Mouse (Mus musculus) stomach, embryonic 16.5 days (tissue): ENCODE data around the gene Flg2. TPM values are rescaled to one million over a fixed set of nuclear protein-coding genes. Genes with fewer than 3 reads are reported as not detected.

Source experiments
- ATAC-seq: fragments of 200-750 bp; cut with Nextera tagmentation; 2 replicates; pipeline ENCODE4 v1.8.0; 2017; ENCODE audit warnings: moderate number of reproducible peaks, moderate TSS enrichment; ENCODE audit not compliant: insufficient read depth, low FRiP score
- H3K27ac ChIP-seq: fragments of 300-500 bp; sonication (generic); 2 replicates; pipeline ENCODE4 v1.5.1; 2014; ENCODE audit warnings: low read length
- H3K27me3 ChIP-seq: fragments of 300-500 bp; sonication (generic); 2 replicates; pipeline ENCODE4 v1.6.1; 2014; ENCODE audit warnings: low read length, control low read depth, mixed read lengths; ENCODE audit not compliant: control insufficient read depth, insufficient read depth
- H3K36me3 ChIP-seq: fragments of 300-500 bp; sonication (generic); 2 replicates; pipeline ENCODE4 v1.6.1; 2014; ENCODE audit warnings: low read length; ENCODE audit not compliant: control insufficient read depth, insufficient read depth
- H3K4me1 ChIP-seq: fragments of 300-500 bp; sonication (generic); 2 replicates; pipeline ENCODE4 v1.6.1; 2014; ENCODE audit warnings: low read length, control low read depth, mixed read lengths; ENCODE audit not compliant: control insufficient read depth, insufficient read depth
- H3K4me2 ChIP-seq: fragments of 300-500 bp; sonication (generic); 2 replicates; pipeline ENCODE4 v1.6.1; 2014; ENCODE audit warnings: low read depth, low read length, mixed read lengths
- H3K4me3 ChIP-seq: fragments of 300-500 bp; sonication (generic); replicated peaks from 2 replicates; pipeline ENCODE4 v1.5.1; 2014; ENCODE audit warnings: mild to moderate bottlenecking, low read length
- H3K9ac ChIP-seq: fragments of 300-500 bp; sonication (generic); 2 replicates; pipeline ENCODE4 v1.6.1; 2014; ENCODE audit warnings: low read length
- H3K9me3 ChIP-seq: fragments of 300-500 bp; sonication (generic); replicated peaks from 2 replicates; pipeline ENCODE4 v1.6.1; 2016; ENCODE audit warnings: low read length, control low read depth; ENCODE audit not compliant: control insufficient read depth
- WGBS: fragments of 180-500 bp; shearing (Covaris S2); extraction: QIAGEN DNeasy Blood & Tissue Kit; methylation state at CpG from one replicate; pipeline ENCODE4 v1.1.7; 2014; 5-methylcytosine and 5-hydroxymethylcytosine counted together
- polyA plus RNA-seq: library from polyadenylated mRNA; unstranded; fragments of >200 nt; fragmentation: Nextera tagmentation; extraction: Ambion mirVana; gene quantifications from 2 replicates; pipeline ENCODE4 v1.2.1, GENCODE M21; 2015

Flg2 gene
- polyA plus RNA-seq, result not detected in 2 replicates

DNA sequence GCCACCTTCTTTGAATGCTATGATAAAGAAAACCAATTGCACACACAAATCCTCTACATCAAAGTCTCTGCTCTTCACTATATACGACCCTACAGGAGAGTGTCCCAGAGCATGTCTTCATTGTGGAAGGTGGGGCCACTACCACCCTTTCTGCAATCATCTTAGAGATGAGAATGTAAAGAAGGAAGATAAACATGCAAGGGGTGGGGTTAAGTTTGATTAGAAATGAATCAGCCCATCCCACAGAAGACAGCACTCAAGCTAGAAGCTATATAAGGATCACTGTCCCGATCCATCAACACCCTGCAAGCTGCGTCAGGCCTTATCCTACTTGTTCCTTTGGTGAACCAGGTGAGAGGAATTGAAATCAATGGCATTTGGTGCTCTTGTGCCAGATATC is at the start of gene Flg2:
Gene Flg2 (plus strand): TSS at position 301 of the 400 bp plus-strand sequence.
- Histone ChIP-seq H3K9ac (no peak within 1 kb of the TSS), H3K27me3 (no peaks in the 10 kb centered on the region), H3K4me3 (no peak within 1 kb of the TSS), H3K27ac (no peak within 1 kb of the TSS), H3K9me3 (no peaks in the 10 kb centered on the region), H3K4me2 (no peak within 1 kb of the TSS), H3K36me3 (no peaks in the 10 kb centered on the region), H3K4me1 (no peaks in the 10 kb centered on the region)
- WGBS, result 80% methylated on average over 3 of the region's 3 CpGs
- ATAC-seq, result no peak

GRCm38 (mm10) chr3:93162502-93162901 is 34.6 kb upstream of the Flg2 start:
- WGBS, result 80% methylated on average over 6 of the region's 6 CpGs
- Histone ChIP-seq H3K4me3 (no peak overlapping the region), H3K36me3 (no peaks in the 10 kb centered on the region), H3K9me3 (no peaks in the 10 kb centered on the region), H3K4me1 (no peaks in the 10 kb centered on the region), H3K4me2 (no peak overlapping the region), H3K27ac (no peak overlapping the region), H3K9ac (no peak overlapping the region), H3K27me3 (no peaks in the 10 kb centered on the region)
- no peak for ATAC-seq

DNA sequence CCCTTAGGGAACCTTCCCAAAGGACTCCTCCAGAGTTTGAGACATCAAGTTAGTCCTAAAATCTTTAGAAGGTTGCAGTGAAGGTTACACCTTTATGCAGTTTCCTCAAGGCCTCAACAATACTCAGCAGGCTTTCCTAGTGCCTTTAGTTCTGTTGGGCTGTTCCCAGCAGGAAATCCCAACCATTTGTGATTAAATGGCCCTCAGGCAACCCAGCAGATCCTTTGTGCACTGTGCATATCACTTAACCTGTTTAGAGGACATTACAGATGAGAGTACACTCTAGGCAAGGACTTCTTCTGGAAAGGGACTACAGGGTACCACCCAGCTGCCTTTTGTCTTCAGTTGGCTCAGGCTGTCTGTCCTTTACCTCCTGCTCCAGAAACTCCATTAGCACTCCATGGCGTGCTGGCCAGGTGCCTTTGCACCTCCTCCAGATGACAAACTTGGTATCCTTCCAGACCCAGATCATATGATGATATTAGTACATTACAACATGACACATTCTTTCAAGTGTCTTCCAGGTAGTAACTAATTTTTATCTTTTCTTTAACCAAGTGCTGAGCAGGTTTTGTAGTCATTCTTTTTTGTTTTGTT is 34.0 kb upstream of the Flg2 start:
- Histone ChIP-seq H3K4me3 (no peak overlapping the region), H3K9me3 (no peaks in the 10 kb centered on the region), H3K4me1 (no peaks in the 10 kb centered on the region), H3K4me2 (no peak overlapping the region), H3K27ac (no peak overlapping the region), H3K9ac (no peak overlapping the region), H3K36me3 (no peaks in the 10 kb centered on the region), H3K27me3 (no peaks in the 10 kb centered on the region)
- 40% methylated on average over 1 of the region's 1 CpGs for WGBS
- no peak for ATAC-seq

DNA sequence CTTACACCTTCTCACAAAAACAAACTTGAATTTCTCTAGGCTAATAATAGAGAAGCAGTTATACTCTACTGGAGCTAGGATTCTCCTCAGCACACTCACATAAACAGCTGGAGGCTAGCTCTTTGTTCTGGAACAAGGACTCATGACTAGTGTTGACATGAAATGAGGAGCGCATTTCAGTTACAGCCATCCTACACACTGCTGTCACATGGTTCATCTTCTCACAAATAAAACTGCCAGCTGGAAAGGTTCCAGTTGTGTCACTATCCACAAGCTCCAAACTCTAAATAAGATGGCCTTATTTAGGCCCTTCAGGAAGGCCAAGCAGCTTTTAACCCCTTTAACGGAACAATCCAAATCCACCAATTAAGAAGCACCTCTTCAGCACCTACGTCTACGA is 16.2 kb upstream of the Flg2 start:
- WGBS, result 87% methylated on average over 4 of the region's 4 CpGs
- ATAC-seq, result no peak
- Histone ChIP-seq H3K4me3 (no peak overlapping the region), H3K9me3 (no peaks in the 10 kb centered on the region), H3K4me1 (no peaks in the 10 kb centered on the region), H3K27ac (no peak overlapping the region), H3K36me3 (no peaks in the 10 kb centered on the region), H3K9ac (no peak overlapping the region), H3K4me2 (no peak overlapping the region), H3K27me3 (no peaks in the 10 kb centered on the region)

DNA sequence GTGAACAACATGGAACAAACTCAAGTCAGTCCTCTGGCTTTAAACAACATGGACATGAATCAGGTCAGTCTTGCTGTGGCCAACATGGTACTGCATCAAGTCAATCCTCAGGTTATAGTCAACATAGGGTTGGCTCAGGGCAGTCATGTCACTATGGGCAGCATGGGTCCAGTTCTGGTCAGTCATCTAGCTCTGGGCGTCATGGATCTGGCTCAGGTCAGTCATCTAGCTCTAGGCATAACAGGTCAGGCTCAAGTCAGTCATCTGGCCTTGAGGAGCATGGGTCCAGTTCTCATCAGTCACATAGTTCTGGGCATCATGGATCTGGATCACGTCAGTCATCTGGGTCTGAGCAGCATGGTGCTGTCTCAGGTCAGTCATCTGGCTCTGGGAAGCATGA is 4.9 kb downstream of the Flg2 start:
- ATAC-seq, result no peak; the same call in 1 of the 2 replicates
- Histone ChIP-seq H3K27me3 (no peaks in the 10 kb centered on the region), H3K36me3 (no peaks in the 10 kb centered on the region), H3K9ac (no peak overlapping the region), H3K4me3 (no peak overlapping the region), H3K27ac (no peak overlapping the region), H3K9me3 (no peaks in the 10 kb centered on the region), H3K4me2 (no peak overlapping the region), H3K4me1 (no peaks in the 10 kb centered on the region)
- 84% methylated on average over 2 of the region's 2 CpGs for WGBS

- WGBS, result 92% methylated on average over 4 of the region's 4 CpGs
- H3K9me3 ChIP-seq, result no peaks in the 10 kb centered on the region
- no peak overlapping the region for H3K9ac ChIP-seq
- H3K4me2 ChIP-seq, result no peak overlapping the region
- no peak overlapping the region for H3K4me3 ChIP-seq
- H3K4me1 ChIP-seq, result no peaks in the 10 kb centered on the region
- no peak; the same call in 1 of the 2 replicates for ATAC-seq
- no peaks in the 10 kb centered on the region for H3K27me3 ChIP-seq
- no peak overlapping the region for H3K27ac ChIP-seq
- no peaks in the 10 kb centered on the region for H3K36me3 ChIP-seq
Measured at GRCm38 (mm10) chr3:93202499-93202898, 5.4 kb downstream of the Flg2 start.

Other genes starting within 250 kb of the Flg2 start
- gene Lce3d, start 239.9 kb upstream of the Flg2 start, polyA plus RNA-seq, result not detected in 2 replicates
- gene Lce3e, start 230.2 kb upstream of the Flg2 start, polyA plus RNA-seq, result 5.9 TPM in 2 replicates
- 25.6 and 36.2 TPM in 2 replicates for gene Lce3f, start 205.1 kb upstream of the Flg2 start, polyA plus RNA-seq
- 83.5 and 173 TPM in 2 replicates for gene Crct1, start 181.6 kb upstream of the Flg2 start, polyA plus RNA-seq
- 0.15 TPM in 1 of 2 replicates, not detected in the other for gene Lce1m, start 178.2 kb upstream of the Flg2 start, polyA plus RNA-seq
- gene Gm4858, start 128.5 kb upstream of the Flg2 start, polyA plus RNA-seq, result not detected in 2 replicates
- 1.6 and 2.4 TPM in 2 replicates for gene Crnn, start 52.5 kb upstream of the Flg2 start, polyA plus RNA-seq
- 2.2 and 3.0 TPM in 2 replicates for gene Flg, start 76.2 kb downstream of the Flg2 start, polyA plus RNA-seq
- 1.1 and 2.1 TPM in 2 replicates for gene Hrnr, start 122.5 kb downstream of the Flg2 start, polyA plus RNA-seq
- gene Rptn, start 196.4 kb downstream of the Flg2 start, polyA plus RNA-seq, result 30.5 and 60.5 TPM in 2 replicates
- gene Tchh, start 245.1 kb downstream of the Flg2 start, polyA plus RNA-seq, result 2.4 and 2.6 TPM in 2 replicates